Mouse (Mus musculus): Measurements from ENCODE around the gene Tnfrsf11a.
A peak's percentile ranks its signal among the peaks of the same experiment; 100 is the strongest.
"Not testable (repeated sequence)": the region's sequence is repeated elsewhere in the genome, so short reads cannot be mapped to it uniquely, and the experiment has no call there.

The Tnfrsf11a gene

GRCm38 (mm10) chr1:105780457-105781364, at the start of gene Tnfrsf11a:
Tnfrsf11a (plus strand) TSS chr1:105780718.
- DNase-seq (ENCODE audit: low read depth, low spot score): no peak

GRCm38 (mm10) chr1:105735318-105735717, 45.2 kb upstream of the Tnfrsf11a start:
- peak; percentile 53 for DNase-seq (ENCODE audit: low read depth, low spot score)

GRCm38 (mm10) chr1:105738334-105738733, 42.2 kb upstream of the Tnfrsf11a start:
- DNase-seq (ENCODE audit: low read depth, low spot score): no peak

GRCm38 (mm10) chr1:105739493-105739892, 41.0 kb upstream of the Tnfrsf11a start:
- DNase-seq (ENCODE audit: low read depth, low spot score): no peak

- peak; percentile 86 for DNase-seq (ENCODE audit: low read depth, low spot score)
Observed at GRCm38 (mm10) chr1:105742481-105742880, 38.0 kb upstream of the Tnfrsf11a start.

- no peak for DNase-seq (ENCODE audit: low read depth, low spot score)
Observed at GRCm38 (mm10) chr1:105746444-105746843, 34.1 kb upstream of the Tnfrsf11a start.

GRCm38 (mm10) chr1:105746858-105747596, 33.5 kb upstream of the Tnfrsf11a start:
- DNase-seq (ENCODE audit: low read depth, low spot score): no peak

GRCm38 (mm10) chr1:105748091-105748799, 32.3 kb upstream of the Tnfrsf11a start:
- DNase-seq (ENCODE audit: low read depth, low spot score): no peak

GRCm38 (mm10) chr1:105752196-105752595, 28.3 kb upstream of the Tnfrsf11a start:
- DNase-seq (ENCODE audit: low read depth, low spot score): no peak

GRCm38 (mm10) chr1:105752944-105753343, 27.6 kb upstream of the Tnfrsf11a start:
- DNase-seq (ENCODE audit: low read depth, low spot score): no peak

- DNase-seq (ENCODE audit: low read depth, low spot score): no peak
Observed at GRCm38 (mm10) chr1:105758798-105759197, 21.7 kb upstream of the Tnfrsf11a start.

GRCm38 (mm10) chr1:105759422-105760165, 20.9 kb upstream of the Tnfrsf11a start:
- DNase-seq (ENCODE audit: low read depth, low spot score): no peak

GRCm38 (mm10) chr1:105765586-105765985, 14.9 kb upstream of the Tnfrsf11a start:
- DNase-seq (ENCODE audit: low read depth, low spot score): no peak

GRCm38 (mm10) chr1:105766099-105766498, 14.4 kb upstream of the Tnfrsf11a start:
- DNase-seq (ENCODE audit: low read depth, low spot score): not testable (repeated sequence)

GRCm38 (mm10) chr1:105768397-105768796, 12.1 kb upstream of the Tnfrsf11a start:
- DNase-seq (ENCODE audit: low read depth, low spot score): no peak

GRCm38 (mm10) chr1:105770685-105771084, 9.8 kb upstream of the Tnfrsf11a start:
- no peak for DNase-seq (ENCODE audit: low read depth, low spot score)

- DNase-seq (ENCODE audit: low read depth, low spot score): no peak
Observed at GRCm38 (mm10) chr1:105776426-105776825, 4.1 kb upstream of the Tnfrsf11a start.

GRCm38 (mm10) chr1:105780079-105780456, 450 bp upstream of the Tnfrsf11a start:
- DNase-seq (ENCODE audit: low read depth, low spot score): no peak

- DNase-seq (ENCODE audit: low read depth, low spot score): no peak
Observed at GRCm38 (mm10) chr1:105781391-105782146, 1.1 kb downstream of the Tnfrsf11a start.

- no peak for DNase-seq (ENCODE audit: low read depth, low spot score)
Observed at GRCm38 (mm10) chr1:105784257-105785016, 3.9 kb downstream of the Tnfrsf11a start.
